Mouse (Mus musculus): ENCODE results near the gene Zfp977. TPM values are rescaled to one million over a fixed set of nuclear protein-coding genes. Genes with fewer than 3 reads are reported as not detected.
"Not testable (repeated sequence)": the region's sequence is repeated elsewhere in the genome, so short reads cannot be mapped to it uniquely, and the experiment has no call there.

Gene Zfp977
- 1 to 10 TPM; 1.5 to 3.0 (median 2.1) TPM for total RNA-seq (2022)

- DNase-seq (ENCODE audit: low spot score in 2 of 2), result not testable (repeated sequence)
Measured at GRCm38 (mm10) chr7:42592413-42592812, at the start of gene Zfp977. Gene Zfp977 (minus strand): TSS chr7:42592547.

DNA sequence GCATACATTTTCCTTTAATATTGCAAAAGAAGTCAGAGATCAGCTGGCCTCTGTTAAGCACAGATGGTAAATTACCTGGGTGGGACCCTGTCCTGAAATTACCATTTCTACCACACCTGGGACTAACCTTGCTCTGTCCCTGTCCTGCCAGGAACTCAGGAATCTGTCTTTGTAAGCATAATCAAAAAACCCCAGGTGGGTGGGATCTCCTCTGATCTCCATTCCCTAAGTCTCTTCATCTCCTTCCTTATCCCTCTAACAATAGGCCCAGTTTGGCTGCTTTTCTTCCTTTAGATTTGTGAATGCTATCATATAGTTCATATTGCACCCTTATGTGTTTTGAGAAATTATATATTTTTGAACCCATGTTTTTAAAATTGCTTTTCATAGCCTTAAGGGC is 38.7 kb upstream of the Zfp977 start:
- not testable (repeated sequence) for DNase-seq (ENCODE audit: low spot score in 2 of 2)

DNA sequence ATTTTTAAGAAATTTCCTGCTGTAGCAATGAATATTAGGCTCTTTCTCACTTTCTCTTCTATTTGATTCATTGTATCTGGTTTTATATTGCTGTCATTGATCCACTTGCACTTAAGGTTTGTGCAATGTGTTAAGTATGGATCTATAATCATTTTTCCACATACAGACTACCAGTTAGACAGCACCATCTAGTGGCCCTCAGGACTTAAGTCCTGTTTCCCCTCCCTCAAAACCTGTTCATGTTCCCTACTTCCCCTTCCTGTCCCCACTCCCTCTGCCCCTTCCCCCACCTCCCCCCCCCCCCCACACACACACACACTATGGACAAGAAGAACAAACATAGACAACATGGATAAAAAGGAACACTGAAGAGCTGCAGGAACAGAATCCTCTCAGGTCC is 3.3 kb upstream of the Zfp977 start:
- not testable (repeated sequence) for DNase-seq (ENCODE audit: low spot score in 2 of 2)

DNA sequence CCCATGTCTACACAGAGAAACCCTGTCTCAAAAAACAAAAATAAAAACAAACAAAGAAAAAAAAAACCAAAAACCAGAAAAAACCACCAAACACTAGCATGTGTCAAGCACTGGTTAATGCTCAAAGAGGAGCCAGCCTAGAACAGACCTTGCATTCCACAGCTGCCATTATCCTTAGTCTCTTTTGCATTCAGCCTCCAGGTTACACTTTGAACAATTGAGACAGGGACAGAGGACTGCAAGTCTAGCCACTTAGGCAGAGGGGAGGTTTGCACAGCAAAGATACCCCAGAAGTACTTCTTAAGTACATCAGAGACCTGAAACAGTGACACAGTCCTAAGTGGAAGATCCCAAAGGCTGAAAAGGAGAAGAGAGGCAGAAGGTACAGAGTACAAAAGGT is 1.0 kb downstream of the Zfp977 start:
- not testable (repeated sequence) for DNase-seq (ENCODE audit: low spot score in 2 of 2)

- no peak for DNase-seq (ENCODE audit: low spot score in 2 of 2)
Measured at GRCm38 (mm10) chr7:42578488-42578887, 13.9 kb downstream of the Zfp977 start, which contains the start of gene Gm21028. Gene Gm21028 (minus strand): TSS chr7:42578588.

- DNase-seq (ENCODE audit: low spot score in 2 of 2), result no peak
Measured at GRCm38 (mm10) chr7:42551766-42552165, 40.6 kb downstream of the Zfp977 start.

Small RNA genes lying within 50 kb of the gene (microRNA-seq; reads per million reads assigned to microRNA genes)
- gene Gm24938, result 0 reads per million in 2 experiments

Other genes starting within 250 kb of the Zfp977 start
- not detected for gene 4933421I07Rik, start 144.4 kb downstream of the Zfp977 start, total RNA-seq (2022)
- gene Zfp141, start 86.8 kb downstream of the Zfp977 start, total RNA-seq (2022), result 10 to 100 TPM; 13.6 to 22.7 (median 18.8) TPM
- gene Gm21028, start 14.0 kb downstream of the Zfp977 start, total RNA-seq (2022), result not detected
- gene Zfp976, start 50.0 kb upstream of the Zfp977 start, total RNA-seq (2022), result 1 to 10 TPM; 3.2 to 4.6 (median 3.8) TPM
- 1 to 10 TPM; 6.2 to 8.8 (median 6.9) TPM for gene Zfp975, start 100.2 kb upstream of the Zfp977 start, total RNA-seq (2022)
- gene Gm17067, start 134.5 kb upstream of the Zfp977 start, total RNA-seq (2022), result under 1 TPM in 1 of 4 experiments, not detected in 3; 0.09 TPM
- not detected for gene Vmn2r62, start 201.0 kb upstream of the Zfp977 start, total RNA-seq (2022)